ENCODE assay signal across 10 mouse cellular contexts in the genomic region with DNA sequence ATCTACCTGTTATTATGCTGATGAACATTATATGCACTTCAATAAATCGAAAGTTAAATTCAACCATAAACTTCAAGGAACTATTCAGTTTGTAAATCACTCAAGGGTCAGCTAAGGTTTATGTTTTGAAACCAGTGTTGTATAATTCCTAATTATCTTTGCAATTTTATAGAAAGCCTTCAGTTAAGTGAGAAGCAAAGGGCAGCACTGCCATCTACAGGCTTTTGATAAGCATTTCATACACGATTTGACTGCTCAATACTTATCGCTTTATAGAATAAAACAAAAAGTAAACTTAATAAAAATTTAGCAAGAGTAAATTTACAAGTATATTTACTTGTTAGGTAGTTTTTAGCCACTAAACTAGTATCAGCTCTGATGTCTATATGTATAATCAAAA. TPM values are rescaled to one million over a fixed set of nuclear protein-coding genes. Genes with fewer than 3 reads are reported as not detected.
DNase-seq lines count a peak whose midpoint lies in the region; TF ChIP-seq lines count a peak whose summit lies in the region.
"Had no signal": no experiment of that assay in that cellular context is flagged by ENCODE, and none has a peak within 500 bp of the region (broad histone marks: within the 10 kb centered on the region; RNA-seq: fewer than 3 reads in every experiment).

No protein-coding gene starts in this region.

- no peaks in the 10 kb centered on the region for H3K4me1 ChIP-seq in cerebellum, adult 2 months (ENCODE audit: control insufficient read depth, insufficient read depth, low read length)
- H3K4me1 ChIP-seq: midbrain, embryonic 13.5 days had no signal

- 70% methylated on average over 3 of the region's 3 CpGs for WGBS in cerebellum, adult 2 months

- TF ChIP-seq CTCF in cerebellum, adult 2 months (IDR thresholded peaks at IDR 0.05; ENCODE audit: borderline replicate concordance, insufficient read depth, low read depth, low read length) = no peak; the same call in 1 of the 2 replicates

- H3K27ac ChIP-seq in cerebellum, adult 2 months (ENCODE audit: insufficient read depth, low read length) = no peak overlapping the region
- H3K27ac ChIP-seq: midbrain, embryonic 13.5 days had no signal

- no peaks in the 10 kb centered on the region for H3K27me3 ChIP-seq in cerebellum, adult 2 months (ENCODE audit: control insufficient read depth, insufficient read depth, low read length)
- H3K27me3 ChIP-seq: midbrain, embryonic 13.5 days had no signal

- no peak overlapping the region for H3K4me3 ChIP-seq in cerebellum, adult 2 months (replicated peaks; ENCODE audit: insufficient read depth, low read depth, low read length)
- H3K4me3 ChIP-seq: midbrain, embryonic 13.5 days had no signal

- intact Hi-C loops in gastrocnemius, postnatal 36 days (cut with DNase I) = no loop called here

- DNase-seq in cerebellum, postnatal 14 days = peak; percentile 30 to 35
- no peak for DNase-seq in cerebellum, adult 9-11 months
- peak; percentile 11 for DNase-seq in layer of hippocampus, adult 9-10 months (ENCODE audit: low spot score)
- DNase-seq in layer of hippocampus, adult 11-12 months (ENCODE audit: low spot score) = no peak
- peak; percentile 56 for DNase-seq in embryo, embryonic 10.5 days (ENCODE audit: low spot score)
- DNase-seq in retina, postnatal 7 days (ENCODE audit: low read depth, low spot score) = peak; percentile 9
- DNase-seq in gastrocnemius, postnatal 36 days = no peak
- DNase-seq in cerebellum, adult 2 months = no peak

- no peak for TF ChIP-seq POLR2A in cerebellum, adult 2 months (IDR thresholded peaks at IDR 0.05; ENCODE audit: borderline replicate concordance, insufficient read depth, low read length)

RNA-seq across cellular contexts. Expression of gene Rpe65, which starts 50.7 kb away (rescaled TPM):
- not detected for total RNA-seq in gastrocnemius, postnatal 36 days (2021)
- polyA plus RNA-seq in cerebellum, adult 2 months (2012; rRNA removed) = 0.23 and 0.24 TPM in 2 replicates
- polyA plus RNA-seq: intestine, embryonic 14.5 days; midbrain, embryonic 13.5 days had no signal

RNA-seq across cellular contexts. Expression of gene Depdc1a, which starts 53.1 kb away (rescaled TPM):
- under 1 TPM; 0.26 to 0.32 TPM for total RNA-seq in gastrocnemius, postnatal 36 days (2021)
- polyA plus RNA-seq in cerebellum, adult 2 months (2012; rRNA removed) = 0.03 TPM in 2 replicates

Comparison
In these comparisons a context has a peak if more than half of its experiments do, and no peak if none do; other contexts are left out.
1. DNase-seq: peak in cerebellum, postnatal 14 days (2 of 2), layer of hippocampus, adult 9-10 months (single experiment), embryo, embryonic 10.5 days (single experiment) and retina, postnatal 7 days (single experiment); none in cerebellum, adult 9-11 months (single experiment), layer of hippocampus, adult 11-12 months (single experiment), gastrocnemius, postnatal 36 days (0 of 2) and cerebellum, adult 2 months (0 of 2).